Mouse (Mus musculus): ENCODE measurements around the gene Thbs4. TPM values are rescaled to one million over a fixed set of nuclear protein-coding genes. Genes with fewer than 3 reads are reported as not detected.

The Thbs4 gene
- total RNA-seq, 1 experiment from 2014 or later = 3.0 TPM

DNA sequence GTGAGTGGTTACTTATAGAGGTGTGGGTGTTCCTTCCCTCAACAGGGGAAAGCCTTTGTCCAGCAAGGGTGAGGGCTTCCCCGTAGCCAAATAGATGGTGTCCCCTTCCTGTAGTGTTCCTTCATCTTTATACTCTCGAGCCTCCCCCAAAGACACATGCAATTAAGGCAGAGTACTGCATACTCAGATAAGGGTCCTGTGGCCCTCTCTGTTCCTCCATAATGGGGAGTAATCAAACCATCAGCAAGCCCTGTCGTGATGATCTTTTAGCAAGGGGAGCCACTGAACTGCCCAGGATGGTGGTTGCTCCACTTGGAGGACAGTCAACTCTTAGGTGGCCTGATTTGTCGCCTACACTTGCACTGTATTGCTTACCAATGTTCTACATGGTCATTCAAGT lies 82.0 kb downstream of the Thbs4 start:
- no peak for DNase-seq

DNA sequence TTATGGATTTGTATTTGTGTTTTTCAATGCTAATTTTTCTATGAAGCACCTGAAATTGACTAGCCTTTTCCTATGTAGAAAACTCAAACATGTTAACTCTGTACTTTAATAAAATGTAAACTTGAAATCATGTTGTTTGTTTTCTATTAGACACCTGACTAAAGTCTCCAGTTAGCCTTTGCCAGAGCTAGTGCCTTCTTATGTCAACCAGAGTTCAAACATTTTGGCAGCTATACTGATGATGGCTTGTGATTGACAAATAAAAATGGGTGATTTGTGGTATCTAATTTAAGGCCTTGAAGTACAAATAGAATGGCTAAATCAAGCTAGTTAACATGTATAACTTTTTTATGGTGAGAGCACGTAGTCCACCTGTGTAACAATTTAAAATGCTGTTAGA lies 82.8 kb downstream of the Thbs4 start:
- DNase-seq = no peak

DNA sequence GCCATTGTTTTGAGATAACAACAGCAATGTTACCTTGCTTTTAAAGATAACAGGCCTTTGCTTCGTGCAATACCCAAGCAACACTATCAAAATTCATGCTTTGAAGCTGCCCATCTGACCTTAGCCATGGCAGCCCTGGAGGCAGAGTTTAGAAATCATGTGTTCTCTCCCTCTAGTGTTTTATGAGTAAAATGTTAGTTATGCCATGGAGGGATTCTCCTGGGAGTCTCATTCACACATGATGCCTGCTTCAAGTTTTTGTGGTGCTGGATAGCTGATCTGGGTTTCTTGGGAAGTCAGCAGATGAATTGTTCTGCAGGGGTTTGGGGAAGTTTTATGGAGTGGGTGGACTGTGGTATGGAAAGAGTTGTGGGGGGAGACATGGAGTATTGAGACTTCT lies 84.3 kb downstream of the Thbs4 start:
- no peak for DNase-seq

DNA sequence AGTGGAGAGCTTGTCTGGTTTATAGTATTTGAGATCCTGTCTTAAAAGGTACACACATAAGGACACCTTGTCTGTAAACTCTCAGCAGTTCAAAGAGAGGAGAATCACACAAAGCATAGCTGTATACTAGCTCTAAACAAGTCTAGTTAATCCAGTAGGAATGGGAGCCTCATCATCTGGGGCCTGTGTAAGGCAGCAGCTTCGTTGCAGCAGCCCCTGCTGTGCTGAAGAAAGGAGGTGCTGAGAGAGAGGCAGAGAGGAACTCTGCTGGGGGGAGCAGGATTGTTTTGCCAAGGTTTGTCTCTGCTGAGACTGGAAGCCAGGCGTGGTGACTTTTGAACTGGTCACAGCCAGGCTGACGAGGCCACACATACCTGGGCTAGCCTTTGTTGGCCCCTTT lies 85.1 kb downstream of the Thbs4 start:
- DNase-seq = no peak

DNA sequence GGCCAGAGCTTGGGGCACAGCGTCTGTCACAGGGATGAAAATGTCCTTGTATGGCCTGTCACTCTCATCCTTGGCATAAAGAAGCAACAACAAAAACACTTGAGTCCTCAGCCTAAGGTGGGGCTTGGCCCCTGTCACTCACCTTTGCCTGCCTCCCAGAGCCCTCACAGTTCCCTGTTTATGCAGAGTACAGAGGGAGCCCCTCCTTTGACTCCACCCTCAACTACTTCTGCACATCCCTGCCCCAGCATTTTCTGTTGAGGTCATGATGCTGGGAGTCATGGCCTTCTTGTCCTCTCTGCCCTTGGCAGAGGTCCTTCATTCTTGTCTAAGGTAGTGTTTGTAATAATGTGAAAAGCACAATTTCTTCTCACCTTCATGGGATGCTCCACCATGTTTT lies 86.2 kb downstream of the Thbs4 start:
- no peak for DNase-seq

DNA sequence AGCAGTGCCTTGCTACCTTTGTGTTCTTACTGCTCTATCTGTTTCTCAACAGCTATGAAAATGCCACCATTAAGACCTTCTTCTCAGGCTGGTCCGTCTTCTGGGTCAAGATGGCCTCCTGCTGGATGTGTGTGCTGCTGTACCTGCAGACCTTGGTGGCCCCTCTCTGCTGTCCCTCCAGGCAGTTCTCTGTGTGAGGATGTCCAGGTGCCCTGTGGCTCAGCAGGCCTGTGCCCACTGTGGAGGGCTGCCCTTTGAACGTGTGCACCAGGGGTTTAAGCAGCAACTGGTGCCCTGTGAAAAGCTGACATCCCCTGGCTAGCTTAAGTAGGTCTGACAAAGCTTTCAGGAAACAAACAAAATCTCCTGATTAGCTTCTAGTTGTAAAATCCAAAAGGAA lies 86.7 kb downstream of the Thbs4 start:
- DNase-seq = no peak

DNA sequence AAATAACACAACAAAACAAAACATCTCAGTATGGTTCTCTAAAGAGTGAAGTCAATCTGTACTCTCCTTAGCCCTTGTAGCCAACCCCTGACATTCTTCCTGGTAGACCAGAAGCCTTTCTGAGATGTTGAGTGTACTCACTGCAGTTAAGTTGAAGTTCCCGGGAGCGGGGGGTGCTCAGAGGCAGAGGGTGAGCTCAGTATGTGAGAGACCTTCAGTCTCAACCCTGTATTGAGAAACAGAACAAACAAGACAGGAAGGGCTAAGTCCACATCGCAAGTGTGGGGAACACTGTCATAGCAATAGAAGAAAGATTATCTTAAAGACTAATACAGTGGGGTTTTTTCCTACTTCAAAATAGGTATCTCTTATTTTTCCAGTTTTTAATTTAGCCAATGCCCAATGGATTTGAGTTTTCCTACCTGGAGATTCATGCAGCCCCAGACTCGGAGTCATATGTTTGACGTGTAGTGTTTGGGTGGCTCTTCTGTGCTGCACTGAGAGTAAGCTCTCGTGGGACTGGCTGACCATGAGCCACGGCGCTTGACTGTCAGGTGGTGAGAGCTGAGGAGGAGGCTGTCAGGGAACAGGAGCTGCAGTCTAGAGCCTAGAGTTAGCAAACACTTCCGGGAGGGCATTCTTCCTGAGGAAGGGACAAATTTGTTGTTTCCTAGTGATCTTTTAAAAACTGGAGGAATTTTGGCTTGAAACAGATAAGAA lies 88.1 kb downstream of the Thbs4 start:
- no peak for DNase-seq

DNA sequence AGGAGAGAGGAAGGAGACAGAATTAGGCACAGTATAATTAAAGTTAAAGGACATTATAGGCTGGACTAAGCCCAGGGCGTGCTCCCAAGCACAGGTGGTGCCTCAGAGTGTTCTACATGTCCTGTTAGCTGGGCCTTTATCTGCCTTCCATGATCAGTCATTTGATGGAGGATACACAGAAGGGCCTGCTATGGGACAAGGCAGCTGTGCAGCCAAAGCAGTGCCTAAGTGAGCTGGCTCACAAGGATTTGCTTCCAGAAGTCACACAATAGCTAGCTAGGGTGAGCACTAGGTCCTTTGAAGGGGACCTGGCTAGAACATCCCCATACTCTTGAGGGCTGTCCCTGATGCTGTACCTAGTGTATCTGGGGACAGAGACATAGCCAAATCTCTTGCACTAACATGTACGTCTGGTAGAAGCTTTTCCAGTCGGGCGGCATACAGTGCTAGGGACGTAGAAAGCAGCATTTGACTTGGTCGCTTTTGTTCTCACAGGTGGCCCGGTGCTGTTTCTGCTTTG lies 89.5 kb downstream of the Thbs4 start:
- DNase-seq = no peak

DNA sequence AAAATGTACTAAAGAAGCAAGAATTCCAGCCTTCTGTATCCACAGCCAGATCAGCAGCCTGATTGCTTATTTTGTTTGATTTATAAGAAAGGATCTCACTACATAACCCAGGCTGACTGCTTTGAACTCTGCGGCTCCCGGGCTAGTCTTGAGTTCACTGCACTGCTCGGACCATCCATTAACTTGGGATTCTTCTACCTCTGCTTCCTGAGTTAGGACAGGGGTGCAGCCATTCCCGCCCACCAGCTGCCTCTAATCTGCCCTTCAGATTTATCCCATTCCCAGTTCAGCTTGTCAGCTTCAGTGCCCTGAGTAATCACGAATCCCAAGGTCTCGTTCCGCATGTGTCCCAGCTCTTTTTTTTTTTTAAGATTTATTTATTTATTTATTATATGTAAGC lies 90.4 kb downstream of the Thbs4 start:
- DNase-seq = peak; percentile 6

DNA sequence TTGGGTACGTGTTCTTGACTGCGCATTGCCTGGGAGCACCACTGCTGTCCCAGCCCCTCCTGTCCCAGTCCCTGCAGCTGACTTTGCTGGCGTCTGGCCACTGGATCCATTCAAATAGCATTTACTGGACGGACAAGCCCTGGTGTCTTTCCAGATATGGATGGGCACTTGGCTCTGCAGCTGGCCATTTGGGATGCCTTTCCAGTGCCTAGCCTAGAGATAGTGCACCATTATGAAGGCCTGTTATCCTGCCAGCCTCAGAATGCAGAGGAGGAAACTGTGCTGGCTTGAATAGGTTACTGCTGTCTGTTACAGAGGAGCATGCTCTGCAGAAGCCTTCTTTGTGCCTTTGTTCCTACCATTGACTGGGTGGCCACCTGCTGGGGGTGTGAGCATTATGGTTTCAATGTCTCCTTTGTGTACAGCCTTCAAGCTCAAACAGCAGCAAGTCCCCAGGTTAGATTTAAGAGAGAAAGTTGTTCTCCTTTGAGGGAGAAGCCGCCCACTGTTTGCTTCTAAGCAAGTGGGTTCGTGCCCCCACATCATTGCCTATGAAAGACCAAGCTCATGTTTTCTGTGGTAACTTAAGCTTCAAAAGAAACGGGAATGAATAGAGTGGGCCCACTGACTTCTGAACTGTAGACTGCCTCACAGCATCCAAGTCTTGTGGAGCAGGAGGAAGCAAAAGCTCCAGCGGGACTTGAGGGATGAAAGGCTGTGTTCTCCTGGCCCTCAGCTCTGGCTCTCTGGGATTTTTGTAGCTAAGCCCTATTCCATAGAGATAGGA lies 91.2 kb downstream of the Thbs4 start:
- DNase-seq = no peak

DNA sequence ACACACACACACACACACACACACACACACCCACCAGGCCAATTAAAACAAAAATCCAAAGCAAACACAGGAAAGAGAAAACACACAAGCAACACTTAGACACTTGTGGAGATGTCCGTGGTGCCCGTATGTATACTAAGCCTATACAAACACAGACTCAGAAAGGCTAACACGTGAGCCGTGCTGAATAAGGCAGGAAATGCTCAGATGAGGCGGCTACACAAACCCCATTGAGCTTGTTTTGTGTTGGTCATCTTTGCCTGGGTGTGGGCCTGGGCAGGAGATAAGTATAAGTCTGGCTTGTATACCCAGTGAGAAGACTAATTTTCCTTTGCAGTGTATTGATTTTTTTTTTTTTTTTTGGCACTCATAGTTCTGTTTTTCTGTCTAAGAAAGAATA lies 92.6 kb downstream of the Thbs4 start:
- no peak for DNase-seq

Other genes with a start within 250 kb of the Thbs4 start
- gene Spz1, start 218.6 kb downstream of the Thbs4 start, total RNA-seq (2021) = not detected in 2 replicates
- 57.9 and 74.2 TPM in 2 replicates for gene Serinc5, start 183.7 kb downstream of the Thbs4 start, total RNA-seq (2021)
- gene Mtx3, start 49.9 kb upstream of the Thbs4 start, total RNA-seq (2021) = 22.6 and 25.0 TPM in 2 replicates